Mouse (Mus musculus): ENCODE results near the gene Gm20741. TPM values are rescaled to one million over a fixed set of nuclear protein-coding genes. Genes with fewer than 3 reads are reported as not detected.

Gm20741 gene
- total and polyA plus RNA-seq, 2 experiments from 2014 or later: not detected

- Histone ChIP-seq H3K27ac (ENCODE audit: low read depth, low read length) (no peak within 1 kb of the TSS), H3K9ac (no peak within 1 kb of the TSS), H3K9me3 (ENCODE audit: low read length) (no peaks in the 10 kb centered on the region), H3K27me3 (ENCODE audit: insufficient read depth, low read length) (no peaks in the 10 kb centered on the region), H3K4me2 (ENCODE audit: low read depth) (no peak within 1 kb of the TSS), H3K4me3 (ENCODE audit: low read depth, low read length) (no peak within 1 kb of the TSS), H3K4me1 (ENCODE audit: insufficient read depth) (no peaks in the 10 kb centered on the region), H3K36me3 (ENCODE audit: insufficient read depth) (no peaks in the 10 kb centered on the region)
- 81% methylated on average over 3 of the region's 3 CpGs for WGBS
- ATAC-seq (no peak), DNase-seq (no peak)
- TF ChIP-seq CTCF (IDR thresholded peaks at IDR 0.05; ENCODE audit: low read depth): no peak
Measured at GRCm38 (mm10) chr16:88820066-88820465, 8.0 kb upstream of the Gm20741 start, which contains the start of gene Krtap15. Gene Krtap15, plus strand, starts transcription at chr16:88820215.

- ATAC-seq: no peak
- no peak overlapping the region for H3K9ac ChIP-seq
- H3K4me3 ChIP-seq (ENCODE audit: low read depth, low read length): no peak overlapping the region
- no peaks in the 10 kb centered on the region for H3K4me1 ChIP-seq (ENCODE audit: insufficient read depth)
- no peaks in the 10 kb centered on the region for H3K9me3 ChIP-seq (ENCODE audit: low read length)
- H3K36me3 ChIP-seq (ENCODE audit: insufficient read depth): no peaks in the 10 kb centered on the region
- H3K4me2 ChIP-seq (ENCODE audit: low read depth): no peak overlapping the region
- no peak for DNase-seq
- no peak for TF ChIP-seq CTCF (IDR thresholded peaks at IDR 0.05; ENCODE audit: low read depth)
- no peak overlapping the region for H3K27ac ChIP-seq (ENCODE audit: low read depth, low read length)
- no peaks in the 10 kb centered on the region for H3K27me3 ChIP-seq (ENCODE audit: insufficient read depth, low read length)
- WGBS: 82% methylated on average over 2 of the region's 2 CpGs
Measured at GRCm38 (mm10) chr16:88786786-88787185, 25.2 kb downstream of the Gm20741 start.

- Histone ChIP-seq H3K4me2 (ENCODE audit: low read depth) (no peak within 1 kb of the TSS), H3K4me3 (ENCODE audit: low read depth, low read length) (no peak within 1 kb of the TSS), H3K27me3 (ENCODE audit: insufficient read depth, low read length) (no peaks in the 10 kb centered on the region), H3K9me3 (ENCODE audit: low read length) (no peaks in the 10 kb centered on the region), H3K36me3 (ENCODE audit: insufficient read depth) (no peaks in the 10 kb centered on the region), H3K4me1 (ENCODE audit: insufficient read depth) (no peaks in the 10 kb centered on the region), H3K27ac (ENCODE audit: low read depth, low read length) (no peak within 1 kb of the TSS), H3K9ac (no peak within 1 kb of the TSS)
- TF ChIP-seq CTCF (IDR thresholded peaks at IDR 0.05; ENCODE audit: low read depth): no peak
- DNase-seq (no peak), ATAC-seq (no peak)
- 92% methylated on average over 5 of the region's 6 CpGs for WGBS
Measured at GRCm38 (mm10) chr16:88777596-88777995, 34.4 kb downstream of the Gm20741 start, which contains the start of gene Gm5965. Gene Gm5965, plus strand, starts transcription at chr16:88777896.

- WGBS: 88% methylated on average over 2 of the region's 2 CpGs
- Histone ChIP-seq H3K4me1 (ENCODE audit: insufficient read depth) (no peaks in the 10 kb centered on the region), H3K9me3 (ENCODE audit: low read length) (no peaks in the 10 kb centered on the region), H3K4me3 (ENCODE audit: low read depth, low read length) (no peak within 1 kb of the TSS), H3K27ac (ENCODE audit: low read depth, low read length) (no peak within 1 kb of the TSS), H3K9ac (no peak within 1 kb of the TSS), H3K4me2 (ENCODE audit: low read depth) (no peak within 1 kb of the TSS), H3K27me3 (ENCODE audit: insufficient read depth, low read length) (no peaks in the 10 kb centered on the region), H3K36me3 (ENCODE audit: insufficient read depth) (no peaks in the 10 kb centered on the region)
- DNase-seq (no peak), ATAC-seq (no peak)
- no peak for TF ChIP-seq CTCF (IDR thresholded peaks at IDR 0.05; ENCODE audit: low read depth)
Measured at GRCm38 (mm10) chr16:88774106-88774505, 37.9 kb downstream of the Gm20741 start, which contains the start of gene 2310057N15Rik. Gene 2310057N15Rik, minus strand, starts transcription at chr16:88774206.

Other genes starting within 250 kb of the Gm20741 start
- gene Cldn8, start 249.0 kb downstream of the Gm20741 start, total RNA-seq (2014; rRNA removed): not detected in 2 replicates
- not detected in 2 replicates for gene Cldn8, start 249.0 kb downstream of the Gm20741 start, polyA plus RNA-seq (2015; fragmentation: Nextera tagmentation; extraction: Ambion mirVana)
- gene Krtap24-1, start 199.9 kb downstream of the Gm20741 start, total RNA-seq (2014; rRNA removed): not detected in 2 replicates
- gene Krtap24-1, start 199.9 kb downstream of the Gm20741 start, polyA plus RNA-seq (2015; fragmentation: Nextera tagmentation; extraction: Ambion mirVana): not detected in 2 replicates
- gene 2310079G19Rik, start 184.6 kb downstream of the Gm20741 start, total RNA-seq (2014; rRNA removed): not detected in 2 replicates
- not detected in 2 replicates for gene 2310079G19Rik, start 184.6 kb downstream of the Gm20741 start, polyA plus RNA-seq (2015; fragmentation: Nextera tagmentation; extraction: Ambion mirVana)
- not detected in 2 replicates for gene Krtap26-1, start 164.4 kb downstream of the Gm20741 start, total RNA-seq (2014; rRNA removed)
- not detected in 2 replicates for gene Krtap26-1, start 164.4 kb downstream of the Gm20741 start, polyA plus RNA-seq (2015; fragmentation: Nextera tagmentation; extraction: Ambion mirVana)
- not detected in 2 replicates for gene Krtap27-1, start 140.5 kb downstream of the Gm20741 start, total RNA-seq (2014; rRNA removed)
- gene Krtap27-1, start 140.5 kb downstream of the Gm20741 start, polyA plus RNA-seq (2015; fragmentation: Nextera tagmentation; extraction: Ambion mirVana): not detected in 2 replicates
- gene 2310061N02Rik, start 104.3 kb downstream of the Gm20741 start, total RNA-seq (2014; rRNA removed): not detected in 2 replicates
- gene 2310061N02Rik, start 104.3 kb downstream of the Gm20741 start, polyA plus RNA-seq (2015; fragmentation: Nextera tagmentation; extraction: Ambion mirVana): not detected in 2 replicates
- not detected in 2 replicates for gene Krtap13-1, start 83.4 kb downstream of the Gm20741 start, total RNA-seq (2014; rRNA removed)
- gene Krtap13-1, start 83.4 kb downstream of the Gm20741 start, polyA plus RNA-seq (2015; fragmentation: Nextera tagmentation; extraction: Ambion mirVana): not detected in 2 replicates
- not detected in 2 replicates for gene Krtap13, start 60.6 kb downstream of the Gm20741 start, total RNA-seq (2014; rRNA removed)
- not detected in 2 replicates for gene Krtap13, start 60.6 kb downstream of the Gm20741 start, polyA plus RNA-seq (2015; fragmentation: Nextera tagmentation; extraction: Ambion mirVana)
- not detected in 2 replicates for gene 2310034C09Rik, start 53.4 kb downstream of the Gm20741 start, total RNA-seq (2014; rRNA removed)
- gene 2310034C09Rik, start 53.4 kb downstream of the Gm20741 start, polyA plus RNA-seq (2015; fragmentation: Nextera tagmentation; extraction: Ambion mirVana): not detected in 2 replicates
- not detected in 2 replicates for gene 2310057N15Rik, start 38.0 kb downstream of the Gm20741 start, total RNA-seq (2014; rRNA removed)
- not detected in 2 replicates for gene 2310057N15Rik, start 38.0 kb downstream of the Gm20741 start, polyA plus RNA-seq (2015; fragmentation: Nextera tagmentation; extraction: Ambion mirVana)
- gene Gm5965, start 34.3 kb downstream of the Gm20741 start, total RNA-seq (2014; rRNA removed): not detected in 2 replicates
- gene Gm5965, start 34.3 kb downstream of the Gm20741 start, polyA plus RNA-seq (2015; fragmentation: Nextera tagmentation; extraction: Ambion mirVana): not detected in 2 replicates
- gene Krtap15, start 8.0 kb upstream of the Gm20741 start, total RNA-seq (2014; rRNA removed): not detected in 2 replicates
- gene Krtap15, start 8.0 kb upstream of the Gm20741 start, polyA plus RNA-seq (2015; fragmentation: Nextera tagmentation; extraction: Ambion mirVana): not detected in 2 replicates
- gene Krtap14, start 13.9 kb upstream of the Gm20741 start, total RNA-seq (2014; rRNA removed): not detected in 2 replicates
- not detected in 2 replicates for gene Krtap14, start 13.9 kb upstream of the Gm20741 start, polyA plus RNA-seq (2015; fragmentation: Nextera tagmentation; extraction: Ambion mirVana)
- gene Krtap19-1, start 57.2 kb upstream of the Gm20741 start, total RNA-seq (2014; rRNA removed): not detected in 2 replicates
- gene Krtap19-1, start 57.2 kb upstream of the Gm20741 start, polyA plus RNA-seq (2015; fragmentation: Nextera tagmentation; extraction: Ambion mirVana): not detected in 2 replicates
- not detected in 2 replicates for gene Krtap19-2, start 62.0 kb upstream of the Gm20741 start, total RNA-seq (2014; rRNA removed)
- not detected in 2 replicates for gene Krtap19-2, start 62.0 kb upstream of the Gm20741 start, polyA plus RNA-seq (2015; fragmentation: Nextera tagmentation; extraction: Ambion mirVana)
- gene Krtap19-3, start 65.8 kb upstream of the Gm20741 start, total RNA-seq (2014; rRNA removed): not detected in 2 replicates
- gene Krtap19-3, start 65.8 kb upstream of the Gm20741 start, polyA plus RNA-seq (2015; fragmentation: Nextera tagmentation; extraction: Ambion mirVana): not detected in 2 replicates
- gene Krtap19-4, start 72.9 kb upstream of the Gm20741 start, total RNA-seq (2014; rRNA removed): not detected in 2 replicates
- gene Krtap19-4, start 72.9 kb upstream of the Gm20741 start, polyA plus RNA-seq (2015; fragmentation: Nextera tagmentation; extraction: Ambion mirVana): not detected in 2 replicates
- gene Krtap19-5, start 84.2 kb upstream of the Gm20741 start, total RNA-seq (2014; rRNA removed): not detected in 2 replicates
- not detected in 2 replicates for gene Krtap19-5, start 84.2 kb upstream of the Gm20741 start, polyA plus RNA-seq (2015; fragmentation: Nextera tagmentation; extraction: Ambion mirVana)
- not detected in 2 replicates for gene Krtap19-9b, start 120.0 kb upstream of the Gm20741 start, total RNA-seq (2014; rRNA removed)
- gene Krtap19-9b, start 120.0 kb upstream of the Gm20741 start, polyA plus RNA-seq (2015; fragmentation: Nextera tagmentation; extraction: Ambion mirVana): not detected in 2 replicates
- gene Krtap16-3, start 150.7 kb upstream of the Gm20741 start, total RNA-seq (2014; rRNA removed): not detected in 2 replicates
- gene Krtap16-3, start 150.7 kb upstream of the Gm20741 start, polyA plus RNA-seq (2015; fragmentation: Nextera tagmentation; extraction: Ambion mirVana): not detected in 2 replicates
- not detected in 2 replicates for gene Krtap22-2, start 198.5 kb upstream of the Gm20741 start, total RNA-seq (2014; rRNA removed)
- gene Krtap22-2, start 198.5 kb upstream of the Gm20741 start, polyA plus RNA-seq (2015; fragmentation: Nextera tagmentation; extraction: Ambion mirVana): not detected in 2 replicates
- gene Gm10229, start 203.1 kb upstream of the Gm20741 start, total RNA-seq (2014; rRNA removed): not detected in 2 replicates
- gene Gm10229, start 203.1 kb upstream of the Gm20741 start, polyA plus RNA-seq (2015; fragmentation: Nextera tagmentation; extraction: Ambion mirVana): not detected in 2 replicates
- gene Krtap6-1, start 219.5 kb upstream of the Gm20741 start, total RNA-seq (2014; rRNA removed): not detected in 2 replicates
- gene Krtap6-1, start 219.5 kb upstream of the Gm20741 start, polyA plus RNA-seq (2015; fragmentation: Nextera tagmentation; extraction: Ambion mirVana): not detected in 2 replicates
- not detected in 2 replicates for gene Gm10228, start 229.3 kb upstream of the Gm20741 start, total RNA-seq (2014; rRNA removed)
- gene Gm10228, start 229.3 kb upstream of the Gm20741 start, polyA plus RNA-seq (2015; fragmentation: Nextera tagmentation; extraction: Ambion mirVana): not detected in 2 replicates
- not detected in 2 replicates for gene Krtap6-5, start 235.7 kb upstream of the Gm20741 start, total RNA-seq (2014; rRNA removed)
- gene Krtap6-5, start 235.7 kb upstream of the Gm20741 start, polyA plus RNA-seq (2015; fragmentation: Nextera tagmentation; extraction: Ambion mirVana): not detected in 2 replicates